Mouse (Mus musculus) MEL (cell line): ENCODE measurements at regions not wholly inside any gene's neighbourhood (a gene's known extent, or its start where the extent isn't known, plus 50 kb on each side); places are given as distances from the start of the nearest gene placed in this dataset.

Experiments
- DNase-seq: peaks from one replicate; pipeline ENCODE4 v3.0.0; 2011; ENCODE audit warnings: low read depth, low spot score
- H3K27ac ChIP-seq: 2 replicates; pipeline ENCODE4 v1.5.1; 2012; ENCODE audit warnings: low read depth, mild to moderate bottlenecking, control low read depth, low read length, moderate library complexity; ENCODE audit not compliant: control insufficient read depth
- H3K27me3 ChIP-seq, 2 experiments: fragments of 150-350 bp in 1 of 2; sonication (generic) in 1 of 2; 2 replicates each; pipeline ENCODE4 v1.6.1; 2012; ENCODE audit warnings: low read length in 2 of 2, mild to moderate bottlenecking in 2 of 2, improper control_type of control experiment in 1 of 2, moderate library complexity in 1 of 2; ENCODE audit not compliant: insufficient read depth in 2 of 2, control insufficient read depth in 1 of 2
- H3K36me3 ChIP-seq, 2 experiments: 2 replicates each; pipeline ENCODE4 v1.6.1; 2012 to 2014; ENCODE audit warnings: low read length in 2 of 2, improper control_type of control experiment in 1 of 2, inconsistent platforms in 1 of 2, mild to moderate bottlenecking in 1 of 2; ENCODE audit not compliant: insufficient read depth in 2 of 2, control insufficient read depth in 1 of 2
- H3K4me1 ChIP-seq, 2 experiments: fragments of 150-350 bp in 1 of 2; sonication (generic) in 1 of 2; 2 replicates each; pipeline ENCODE4 v1.6.1; 2012; ENCODE audit warnings: low read length in 2 of 2, improper control_type of control experiment in 1 of 2, mild to moderate bottlenecking in 1 of 2; ENCODE audit not compliant: insufficient read depth in 2 of 2, control insufficient read depth in 1 of 2
- H3K4me3 ChIP-seq, 2 experiments: fragments of 150-350 bp in 1 of 2; sonication (generic) in 1 of 2; 2 replicates each; pipeline ENCODE4 v1.5.1; 2012; ENCODE audit warnings: low read depth in 2 of 2, low read length in 2 of 2, mild to moderate bottlenecking in 2 of 2, moderate library complexity in 2 of 2, control low read depth in 1 of 2, improper control_type of control experiment in 1 of 2; ENCODE audit not compliant: control insufficient read depth in 1 of 2, insufficient read depth in 1 of 2
- H3K79me2 ChIP-seq: 2 replicates; pipeline ENCODE4 v1.6.1; 2012; ENCODE audit warnings: mild to moderate bottlenecking, low read length, moderate library complexity; ENCODE audit not compliant: control insufficient read depth, poor library complexity, insufficient read depth
- H3K9ac ChIP-seq: 2 replicates; pipeline ENCODE4 v1.6.1; 2012; ENCODE audit warnings: low read depth, mild to moderate bottlenecking, control low read depth, low read length, moderate library complexity; ENCODE audit not compliant: control insufficient read depth, poor library complexity, severe bottlenecking
- H3K9me3 ChIP-seq: fragments of 150-350 bp; sonication (generic); replicated peaks from 2 replicates; pipeline ENCODE4 v1.6.1; 2012; ENCODE audit warnings: mild to moderate bottlenecking, low read length, improper control_type of control experiment, moderate library complexity; ENCODE audit not compliant: insufficient read depth
- BHLHE40 ChIP-seq: IDR thresholded peaks from 2 replicates; pipeline ENCODE4 v1.6.1; 2012; ENCODE audit warnings: low read depth, mild to moderate bottlenecking, inconsistent platforms, low read length, improper control_type of control experiment, borderline replicate concordance
- CHD1 ChIP-seq: IDR thresholded peaks from 2 replicates; pipeline ENCODE4 v1.6.1; 2012; ENCODE audit warnings: low read depth, mild to moderate bottlenecking, inconsistent platforms, low read length, improper control_type of control experiment
- CHD2 ChIP-seq: IDR thresholded peaks from 2 replicates; pipeline ENCODE4 v1.6.1; 2011; ENCODE audit warnings: low read length, improper control_type of control experiment
- CTCF ChIP-seq, 3 experiments: IDR thresholded peaks in 2 of 3; conservative IDR thresholded peaks in 1 of 3; 2 replicates each; pipeline ENCODE4 v1.5.1; 2011 to 2012; ENCODE audit warnings: low read length in 3 of 3, low read depth in 2 of 3, mild to moderate bottlenecking in 2 of 3, improper control_type of control experiment in 1 of 3, inconsistent platforms in 1 of 3, mixed read lengths in 1 of 3, moderate library complexity in 1 of 3; ENCODE audit not compliant: control insufficient read depth in 1 of 3, insufficient read depth in 1 of 3, poor library complexity in 1 of 3, severe bottlenecking in 1 of 3
- E2F4 ChIP-seq: IDR thresholded peaks from 2 replicates; pipeline ENCODE4 v1.6.1; 2011; ENCODE audit warnings: low read depth, low read length, improper control_type of control experiment, borderline replicate concordance
- ELF1 ChIP-seq: IDR thresholded peaks from 2 replicates; pipeline ENCODE4 v1.6.1; 2014; ENCODE audit warnings: low read depth, mild to moderate bottlenecking, inconsistent platforms, low read length, improper control_type of control experiment, moderate library complexity
- EP300 ChIP-seq, 2 experiments: IDR thresholded peaks; 2 replicates each; pipeline ENCODE4 v1.6.1; 2011; ENCODE audit warnings: improper control_type of control experiment in 2 of 2, low read length in 2 of 2, low read depth in 1 of 2, mild to moderate bottlenecking in 1 of 2
- ETS1 ChIP-seq: IDR thresholded peaks from 2 replicates; pipeline ENCODE4 v1.6.1; 2012; ENCODE audit warnings: low read depth, mild to moderate bottlenecking, inconsistent platforms, low read length, improper control_type of control experiment, moderate library complexity
- GABPA ChIP-seq: IDR thresholded peaks from 2 replicates; pipeline ENCODE4 v1.6.1; 2012; ENCODE audit warnings: low read depth, mild to moderate bottlenecking, inconsistent platforms, low read length, improper control_type of control experiment, moderate library complexity
- GATA1 ChIP-seq: IDR thresholded peaks from 2 replicates; pipeline ENCODE4 v1.6.1; 2011; ENCODE audit warnings: low read depth, low read length, improper control_type of control experiment
- HCFC1 ChIP-seq: IDR thresholded peaks from 2 replicates; pipeline ENCODE4 v1.6.1; 2012; ENCODE audit warnings: low read depth, mild to moderate bottlenecking, inconsistent platforms, low read length, improper control_type of control experiment, moderate library complexity
- JUND ChIP-seq: IDR thresholded peaks from 2 replicates; pipeline ENCODE4 v1.6.1; 2011; ENCODE audit warnings: low read depth, mild to moderate bottlenecking, improper control_type of control experiment, low read length
- KAT2A ChIP-seq: conservative IDR thresholded peaks from 2 replicates; pipeline ENCODE4 v1.6.1; 2012; ENCODE audit warnings: low read depth, low read length, improper control_type of control experiment, inconsistent platforms
- MAFK ChIP-seq: IDR thresholded peaks from 2 replicates; pipeline ENCODE4 v1.6.1; 2011; ENCODE audit warnings: low read depth, mild to moderate bottlenecking, low read length, improper control_type of control experiment, borderline replicate concordance
- MAX ChIP-seq: IDR thresholded peaks from 2 replicates; pipeline ENCODE4 v1.6.1; 2011; ENCODE audit warnings: low read length, improper control_type of control experiment
- MAZ ChIP-seq: IDR thresholded peaks from 2 replicates; pipeline ENCODE4 v1.6.1; 2012; ENCODE audit warnings: low read depth, mild to moderate bottlenecking, inconsistent platforms, low read length, improper control_type of control experiment
- MEF2A ChIP-seq: IDR thresholded peaks from 2 replicates; pipeline ENCODE4 v1.6.1; 2014; ENCODE audit warnings: low read depth, mild to moderate bottlenecking, inconsistent platforms, low read length, improper control_type of control experiment; ENCODE audit not compliant: poor library complexity, insufficient replicate concordance, severe bottlenecking; ENCODE audit errors: extremely low read depth
- MXI1 ChIP-seq: IDR thresholded peaks from 2 replicates; pipeline ENCODE4 v1.6.1; 2011; ENCODE audit warnings: mild to moderate bottlenecking, low read depth, low read length, improper control_type of control experiment
- MYB ChIP-seq: IDR thresholded peaks from 2 replicates; pipeline ENCODE4 v1.6.1; 2011; ENCODE audit warnings: mild to moderate bottlenecking, low read depth, low read length, improper control_type of control experiment
- MYC ChIP-seq: IDR thresholded peaks from 2 replicates; pipeline ENCODE4 v1.6.1; 2011; ENCODE audit warnings: low read depth, mild to moderate bottlenecking, low read length, improper control_type of control experiment, moderate library complexity
- NELFE ChIP-seq: IDR thresholded peaks from 2 replicates; pipeline ENCODE4 v1.6.1; 2011; ENCODE audit warnings: low read depth, low read length, improper control_type of control experiment
- NRF1 ChIP-seq: IDR thresholded peaks from 2 replicates; pipeline ENCODE4 v1.6.1; 2014; ENCODE audit warnings: low read depth, mild to moderate bottlenecking, inconsistent platforms, low read length, improper control_type of control experiment, moderate library complexity; ENCODE audit not compliant: poor library complexity, insufficient read depth, severe bottlenecking
- POLR2A ChIP-seq, 2 experiments: IDR thresholded peaks; 2 replicates each; pipeline ENCODE4 v1.6.1; 2011 to 2012; ENCODE audit warnings: low read length in 2 of 2, mild to moderate bottlenecking in 2 of 2, control low read depth in 1 of 2, improper control_type of control experiment in 1 of 2, low read depth in 1 of 2, moderate library complexity in 1 of 2; ENCODE audit not compliant: control insufficient read depth in 1 of 2, insufficient read depth in 1 of 2, poor library complexity in 1 of 2
- POLR2AphosphoS2 ChIP-seq: IDR thresholded peaks from 2 replicates; pipeline ENCODE4 v1.6.1; 2011; ENCODE audit warnings: low read length, improper control_type of control experiment
- POLR2AphosphoS5 ChIP-seq: IDR thresholded peaks from 2 replicates; pipeline ENCODE4 v1.6.1; 2012; ENCODE audit warnings: low read depth, borderline replicate concordance, mild to moderate bottlenecking, inconsistent platforms, low read length, moderate library complexity, mixed read lengths
- RAD21 ChIP-seq: IDR thresholded peaks from 2 replicates; pipeline ENCODE4 v1.6.1; 2011; ENCODE audit warnings: mild to moderate bottlenecking, low read depth, low read length, improper control_type of control experiment
- RCOR1 ChIP-seq: IDR thresholded peaks from 2 replicates; pipeline ENCODE4 v1.6.1; 2012; ENCODE audit warnings: low read depth, mild to moderate bottlenecking, inconsistent platforms, low read length, improper control_type of control experiment
- SIN3A ChIP-seq: IDR thresholded peaks from 2 replicates; pipeline ENCODE4 v1.6.1; 2012; ENCODE audit warnings: low read length, improper control_type of control experiment, inconsistent platforms
- SMC3 ChIP-seq: IDR thresholded peaks from 2 replicates; pipeline ENCODE4 v1.6.1; 2011; ENCODE audit warnings: low read depth, low read length, improper control_type of control experiment
- TAL1 ChIP-seq: IDR thresholded peaks from 2 replicates; pipeline ENCODE4 v1.6.1; 2012; ENCODE audit warnings: mild to moderate bottlenecking, inconsistent platforms, low read length, moderate library complexity, mixed read lengths
- TBP ChIP-seq: IDR thresholded peaks from 2 replicates; pipeline ENCODE4 v1.8.0; 2011; ENCODE audit warnings: low read depth, low read length, improper control_type of control experiment
- TCF12 ChIP-seq: IDR thresholded peaks from 2 replicates; pipeline ENCODE4 v1.6.1; 2014; ENCODE audit warnings: low read depth, mild to moderate bottlenecking, inconsistent platforms, low read length, improper control_type of control experiment, moderate library complexity
- USF1 ChIP-seq: IDR thresholded peaks from 2 replicates; pipeline ENCODE4 v1.6.1; 2014; ENCODE audit warnings: low read depth, mild to moderate bottlenecking, inconsistent platforms, low read length, improper control_type of control experiment, moderate library complexity
- USF2 ChIP-seq, 2 experiments: IDR thresholded peaks; 2 replicates each; pipeline ENCODE4 v1.6.1; 2011 to 2012; ENCODE audit warnings: improper control_type of control experiment in 2 of 2, low read length in 2 of 2, borderline replicate concordance in 1 of 2, inconsistent platforms in 1 of 2, low read depth in 1 of 2, mild to moderate bottlenecking in 1 of 2; ENCODE audit not compliant: insufficient read depth in 1 of 2
- ZC3H11A ChIP-seq: IDR thresholded peaks from 2 replicates; pipeline ENCODE4 v1.6.1; 2012; ENCODE audit warnings: low read depth, mild to moderate bottlenecking, inconsistent platforms, low read length, improper control_type of control experiment
- ZKSCAN1 ChIP-seq: IDR thresholded peaks from 2 replicates; pipeline ENCODE4 v1.6.1; 2012; ENCODE audit warnings: low read depth, mild to moderate bottlenecking, inconsistent platforms, low read length, improper control_type of control experiment, moderate library complexity
- ZMIZ1 ChIP-seq: IDR thresholded peaks from 2 replicates; pipeline ENCODE4 v1.6.1; 2012; ENCODE audit warnings: low read depth, mild to moderate bottlenecking, inconsistent platforms, low read length, improper control_type of control experiment, moderate library complexity
- ZNF384 ChIP-seq: IDR thresholded peaks from 2 replicates; pipeline ENCODE4 v1.6.1; 2012; ENCODE audit warnings: low read depth, mild to moderate bottlenecking, inconsistent platforms, low read length, improper control_type of control experiment

DNA sequence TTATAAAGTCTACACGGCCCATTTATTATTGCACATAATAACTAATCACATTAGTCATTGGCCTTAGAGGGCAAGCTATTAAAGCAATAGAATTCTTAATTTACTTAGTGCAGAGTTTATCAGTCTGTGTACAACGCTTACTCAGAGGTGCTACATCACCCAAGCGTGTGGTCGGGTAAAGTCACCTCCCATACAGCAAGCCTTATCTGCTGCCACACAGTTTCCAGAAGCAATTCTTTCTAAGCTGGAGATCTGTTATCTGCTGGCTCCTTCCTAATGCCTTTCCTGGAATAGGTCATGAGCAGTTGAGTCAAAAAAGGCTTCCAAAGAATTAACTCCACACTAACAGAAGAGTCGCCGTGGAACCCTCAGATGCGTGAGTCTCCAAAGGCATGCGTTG is 371.4 kb upstream of the Runx1 start:
- Histone ChIP-seq H3K27me3 (no peaks in the 10 kb centered on the region), H3K36me3 (peaks cover 0 to 57% of the 10 kb centered on the region in 2 experiments; a peak in 2 of 4 replicates), H3K4me3 (peak overlapping the region in 1 of 2 experiments; percentile 2; a peak in 1 of 4 replicates), H3K9ac (peak overlapping the region; percentile 51), H3K27ac (peak overlapping the region; percentile 98), H3K9me3 (no peaks in the 10 kb centered on the region), H3K4me1 (peaks cover 39 to 46% of the 10 kb centered on the region in 2 experiments), H3K79me2 (no peaks in the 10 kb centered on the region)
- DNase-seq = peak; percentile 90
- TF ChIP-seq USF1 (no peak), HCFC1 (no peak; the same call in 1 of the 2 replicates), ZC3H11A (no peak), CHD2 (peak; percentile 29; the same call in 1 of the 2 replicates), POLR2AphosphoS2 (no peak), MYC (peak; percentile 74; the same call in 1 of the 2 replicates), EP300 (IDR thresholded peaks at IDR 0.05; ENCODE audit: low read depth in 1 of 2, low read length in 2 of 2) (peak; percentile 97 to 99), KAT2A (no peak), TBP (0 out of 2 replicates have a peak, but pooled peaks have one; percentile 32), TAL1 (peak; percentile 82), SIN3A (peak; percentile 94), MYB (peak; percentile 82), TCF12 (peak; percentile 96), RCOR1 (peak; percentile 80), USF2 (IDR thresholded peaks at IDR 0.05; ENCODE audit: borderline replicate concordance in 1 of 2, insufficient read depth in 1 of 2, low read depth in 1 of 2, low read length in 2 of 2) (no peak), ZKSCAN1 (no peak), JUND (no peak), GATA1 (peak; percentile 99), MAZ (no peak), NELFE (no peak), POLR2AphosphoS5 (no peak), MXI1 (no peak), ELF1 (no peak), NRF1 (no peak), ZMIZ1 (no peak), BHLHE40 (peak; percentile 61; the same call in 1 of the 2 replicates), POLR2A (IDR thresholded peaks at IDR 0.05; ENCODE audit: control insufficient read depth in 1 of 2, insufficient read depth in 1 of 2, low read depth in 1 of 2, low read length in 2 of 2, poor library complexity in 1 of 2) (peak in 1 of 2 experiments; percentile 49; a peak in 2 of 4 replicates), E2F4 (no peak), ZNF384 (0 out of 2 replicates have a peak, but pooled peaks have one; percentile 31), MEF2A (no peak), CHD1 (no peak), SMC3 (0 out of 2 replicates have a peak, but pooled peaks have one; percentile 0), MAFK (no peak), RAD21 (no peak), GABPA (no peak), MAX (0 out of 2 replicates have a peak, but pooled peaks have one; percentile 11), CTCF (IDR thresholded peaks at IDR 0.05 in 2 of 3, conservative IDR thresholded peaks at IDR 0.05 in 1 of 3; ENCODE audit: control insufficient read depth in 1 of 3, insufficient read depth in 1 of 3, low read depth in 2 of 3, low read length in 3 of 3, poor library complexity in 1 of 3, severe bottlenecking in 1 of 3) (no peak), ETS1 (peak; percentile 96)
